Mouse (Mus musculus): ENCODE results near the gene Cnnm2. TPM values are rescaled to one million over a fixed set of nuclear protein-coding genes. Genes with fewer than 3 reads are reported as not detected.

Gene Cnnm2
- polyA plus RNA-seq, 1 experiment, result 8.1 TPM

- H3K4me3 ChIP-seq, result no peak overlapping the region
- H3K79me2 ChIP-seq (ENCODE audit: control insufficient read depth, insufficient read depth), result no peaks in the 10 kb centered on the region
- no peaks in the 10 kb centered on the region for H3K36me3 ChIP-seq (ENCODE audit: control insufficient read depth, insufficient read depth)
- H3K27me3 ChIP-seq (ENCODE audit: control insufficient read depth, insufficient read depth, insufficient read length), result no peaks in the 10 kb centered on the region
- no peak overlapping the region for H3ac ChIP-seq (ENCODE audit: control insufficient read depth, insufficient read length)
- peak overlapping the region; percentile 38 for H3K4me2 ChIP-seq (ENCODE audit: low read depth)
- no peak for TF ChIP-seq E2F4 (IDR thresholded peaks at IDR 0.05; ENCODE audit: insufficient read depth)
- TF ChIP-seq USF1 (IDR thresholded peaks at IDR 0.05; ENCODE audit: low read depth), result peak; percentile 5
Measured at GRCm38 (mm10) chr19:46804751-46805150, 43.4 kb downstream of the Cnnm2 start.

GRCm38 (mm10) chr19:46805933-46806688 lies 44.7 kb downstream of the Cnnm2 start:
- TF ChIP-seq MYOD1 (IDR thresholded peaks at IDR 0.05; ENCODE audit: control insufficient read depth in 1 of 3, insufficient read length in 2 of 3, low read depth in 2 of 3), result no peak
- no peak overlapping the region for H3K4me2 ChIP-seq (ENCODE audit: low read depth)
- H3K27me3 ChIP-seq (ENCODE audit: control insufficient read depth, insufficient read depth, insufficient read length), result no peaks in the 10 kb centered on the region
- no peaks in the 10 kb centered on the region for H3K36me3 ChIP-seq (ENCODE audit: control insufficient read depth, insufficient read depth)
- no peak overlapping the region for H3ac ChIP-seq (ENCODE audit: control insufficient read depth, insufficient read length)
- no peaks in the 10 kb centered on the region for H3K79me2 ChIP-seq (ENCODE audit: control insufficient read depth, insufficient read depth)
- H3K4me3 ChIP-seq, result no peak overlapping the region

GRCm38 (mm10) chr19:46808261-46808660 lies 46.9 kb downstream of the Cnnm2 start:
- H3K27me3 ChIP-seq (ENCODE audit: control insufficient read depth, insufficient read depth, insufficient read length), result no peaks in the 10 kb centered on the region
- TF ChIP-seq TCF3 (IDR thresholded peaks at IDR 0.05; ENCODE audit: insufficient read length, low read depth) (no peak), SRF (IDR thresholded peaks at IDR 0.05; ENCODE audit: control insufficient read depth, insufficient read length, low read depth) (no peak), REST (IDR thresholded peaks at IDR 0.05; ENCODE audit: insufficient read depth, insufficient read length) (no peak), USF1 (IDR thresholded peaks at IDR 0.05; ENCODE audit: low read depth) (no peak), TCF12 (IDR thresholded peaks at IDR 0.05; ENCODE audit: insufficient read depth, poor library complexity, severe bottlenecking) (no peak), MYOD1 (IDR thresholded peaks at IDR 0.05; ENCODE audit: control insufficient read depth in 1 of 3, insufficient read length in 2 of 3, low read depth in 2 of 3) (no peak), POLR2AphosphoS2 (IDR thresholded peaks at IDR 0.05; ENCODE audit: insufficient read length, low read depth) (no peak), CEBPB (IDR thresholded peaks at IDR 0.05; ENCODE audit: insufficient read depth, poor library complexity, severe bottlenecking) (no peak), POLR2A (IDR thresholded peaks at IDR 0.05; ENCODE audit: insufficient read length, low read depth) (no peak), MYOG (IDR thresholded peaks at IDR 0.05; ENCODE audit: control insufficient read depth in 1 of 3, insufficient read depth in 1 of 3, insufficient read length in 2 of 3, low read depth in 2 of 3) (no peak), E2F4 (IDR thresholded peaks at IDR 0.05; ENCODE audit: insufficient read depth) (no peak), MAX (IDR thresholded peaks at IDR 0.05; ENCODE audit: low read depth) (no peak)
- no peak overlapping the region for H3K4me3 ChIP-seq
- H3ac ChIP-seq (ENCODE audit: control insufficient read depth, insufficient read length), result no peak overlapping the region
- no peak overlapping the region for H3K4me2 ChIP-seq (ENCODE audit: low read depth)
- no peaks in the 10 kb centered on the region for H3K36me3 ChIP-seq (ENCODE audit: control insufficient read depth, insufficient read depth)
- H3K79me2 ChIP-seq (ENCODE audit: control insufficient read depth, insufficient read depth), result no peaks in the 10 kb centered on the region

DNA sequence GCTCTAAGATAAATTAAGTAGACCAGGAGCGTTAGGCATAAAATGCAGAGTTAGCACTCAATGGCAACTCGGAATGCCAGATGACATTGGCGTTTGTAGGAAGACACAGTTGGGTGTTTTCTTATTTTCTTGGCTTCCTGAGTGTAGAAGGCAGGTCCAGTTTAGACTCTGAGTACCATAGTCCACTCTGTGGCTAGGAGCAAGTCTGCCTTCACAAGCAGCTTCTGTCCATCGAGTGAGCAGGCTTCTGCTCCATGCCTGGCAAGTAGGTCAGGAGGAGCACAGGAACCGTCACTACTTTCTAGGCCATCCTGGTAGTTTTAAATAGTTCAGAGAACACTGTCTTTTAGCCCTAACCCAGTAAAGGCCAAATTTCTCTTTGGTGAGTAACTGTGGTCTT lies 47.6 kb downstream of the Cnnm2 start:
- Histone ChIP-seq H3K4me2 (ENCODE audit: low read depth) (no peak overlapping the region), H3ac (ENCODE audit: control insufficient read depth, insufficient read length) (no peak overlapping the region), H3K27me3 (ENCODE audit: control insufficient read depth, insufficient read depth, insufficient read length) (no peaks in the 10 kb centered on the region), H3K79me2 (ENCODE audit: control insufficient read depth, insufficient read depth) (no peaks in the 10 kb centered on the region), H3K36me3 (ENCODE audit: control insufficient read depth, insufficient read depth) (no peaks in the 10 kb centered on the region), H3K4me3 (no peak overlapping the region)
- TF ChIP-seq TCF12 (IDR thresholded peaks at IDR 0.05; ENCODE audit: insufficient read depth, poor library complexity, severe bottlenecking) (no peak), CEBPB (IDR thresholded peaks at IDR 0.05; ENCODE audit: insufficient read depth, poor library complexity, severe bottlenecking) (no peak), MYOD1 (IDR thresholded peaks at IDR 0.05; ENCODE audit: control insufficient read depth in 1 of 3, insufficient read length in 2 of 3, low read depth in 2 of 3) (no peak), POLR2AphosphoS2 (IDR thresholded peaks at IDR 0.05; ENCODE audit: insufficient read length, low read depth) (no peak), POLR2A (IDR thresholded peaks at IDR 0.05; ENCODE audit: insufficient read length, low read depth) (no peak)

- H3ac ChIP-seq (ENCODE audit: control insufficient read depth, insufficient read length), result no peak overlapping the region
- no peak for TF ChIP-seq SRF (IDR thresholded peaks at IDR 0.05; ENCODE audit: control insufficient read depth, insufficient read length, low read depth)
- TF ChIP-seq TCF3 (IDR thresholded peaks at IDR 0.05; ENCODE audit: insufficient read length, low read depth), result no peak
- TF ChIP-seq MYOD1 (IDR thresholded peaks at IDR 0.05; ENCODE audit: control insufficient read depth in 1 of 3, insufficient read length in 2 of 3, low read depth in 2 of 3), result no peak
- TF ChIP-seq MYOG (IDR thresholded peaks at IDR 0.05; ENCODE audit: control insufficient read depth in 1 of 3, insufficient read depth in 1 of 3, insufficient read length in 2 of 3, low read depth in 2 of 3), result no peak
- peak; percentile 61 for TF ChIP-seq POLR2A (IDR thresholded peaks at IDR 0.05; ENCODE audit: insufficient read length, low read depth)
- TF ChIP-seq MAX (IDR thresholded peaks at IDR 0.05; ENCODE audit: low read depth), result no peak
- no peak for TF ChIP-seq E2F4 (IDR thresholded peaks at IDR 0.05; ENCODE audit: insufficient read depth)
- no peak for TF ChIP-seq TCF12 (IDR thresholded peaks at IDR 0.05; ENCODE audit: insufficient read depth, poor library complexity, severe bottlenecking)
- peak; percentile 28 for TF ChIP-seq POLR2AphosphoS2 (IDR thresholded peaks at IDR 0.05; ENCODE audit: insufficient read length, low read depth)
- TF ChIP-seq CEBPB (IDR thresholded peaks at IDR 0.05; ENCODE audit: insufficient read depth, poor library complexity, severe bottlenecking), result peak; percentile 76; the same call in 1 of the 2 replicates
- peak overlapping the region; percentile 11 for H3K4me3 ChIP-seq
- H3K79me2 ChIP-seq (ENCODE audit: control insufficient read depth, insufficient read depth), result no peaks in the 10 kb centered on the region
- no peaks in the 10 kb centered on the region for H3K27me3 ChIP-seq (ENCODE audit: control insufficient read depth, insufficient read depth, insufficient read length)
- H3K4me2 ChIP-seq (ENCODE audit: low read depth), result peak overlapping the region; percentile 77
- no peaks in the 10 kb centered on the region for H3K36me3 ChIP-seq (ENCODE audit: control insufficient read depth, insufficient read depth)
Measured at GRCm38 (mm10) chr19:46819276-46819675, 57.9 kb downstream of the Cnnm2 start.
